Mouse (Mus musculus) stomach, embryonic 16.5 days (tissue): ENCODE measurements around the gene Mael. TPM values are rescaled to one million over a fixed set of nuclear protein-coding genes. Genes with fewer than 3 reads are reported as not detected.

Experiments used
- ATAC-seq: fragments of 200-750 bp; cut with Nextera tagmentation; 2 replicates; pipeline ENCODE4 v1.8.0; 2017; ENCODE audit warnings: moderate number of reproducible peaks, moderate TSS enrichment; ENCODE audit not compliant: insufficient read depth, low FRiP score
- H3K27ac ChIP-seq: fragments of 300-500 bp; sonication (generic); 2 replicates; pipeline ENCODE4 v1.5.1; 2014; ENCODE audit warnings: low read length
- H3K27me3 ChIP-seq: fragments of 300-500 bp; sonication (generic); 2 replicates; pipeline ENCODE4 v1.6.1; 2014; ENCODE audit warnings: low read length, control low read depth, mixed read lengths; ENCODE audit not compliant: control insufficient read depth, insufficient read depth
- H3K36me3 ChIP-seq: fragments of 300-500 bp; sonication (generic); 2 replicates; pipeline ENCODE4 v1.6.1; 2014; ENCODE audit warnings: low read length; ENCODE audit not compliant: control insufficient read depth, insufficient read depth
- H3K4me1 ChIP-seq: fragments of 300-500 bp; sonication (generic); 2 replicates; pipeline ENCODE4 v1.6.1; 2014; ENCODE audit warnings: low read length, control low read depth, mixed read lengths; ENCODE audit not compliant: control insufficient read depth, insufficient read depth
- H3K4me2 ChIP-seq: fragments of 300-500 bp; sonication (generic); 2 replicates; pipeline ENCODE4 v1.6.1; 2014; ENCODE audit warnings: low read depth, low read length, mixed read lengths
- H3K4me3 ChIP-seq: fragments of 300-500 bp; sonication (generic); replicated peaks from 2 replicates; pipeline ENCODE4 v1.5.1; 2014; ENCODE audit warnings: mild to moderate bottlenecking, low read length
- H3K9ac ChIP-seq: fragments of 300-500 bp; sonication (generic); 2 replicates; pipeline ENCODE4 v1.6.1; 2014; ENCODE audit warnings: low read length
- H3K9me3 ChIP-seq: fragments of 300-500 bp; sonication (generic); replicated peaks from 2 replicates; pipeline ENCODE4 v1.6.1; 2016; ENCODE audit warnings: low read length, control low read depth; ENCODE audit not compliant: control insufficient read depth
- WGBS: fragments of 180-500 bp; shearing (Covaris S2); extraction: QIAGEN DNeasy Blood & Tissue Kit; methylation state at CpG from one replicate; pipeline ENCODE4 v1.1.7; 2014; 5-methylcytosine and 5-hydroxymethylcytosine counted together
- polyA plus RNA-seq: library from polyadenylated mRNA; unstranded; fragments of >200 nt; fragmentation: Nextera tagmentation; extraction: Ambion mirVana; gene quantifications from 2 replicates; pipeline ENCODE4 v1.2.1, GENCODE M21; 2015

The Mael gene
- not detected in 2 replicates for polyA plus RNA-seq

GRCm38 (mm10) chr1:166238315-166238969 lies at the start of gene Mael:
Gene Mael, minus strand, starts transcription at chr1:166238747.
- WGBS, result 83% methylated on average over 53 of the region's 53 CpGs
- H3K4me3 ChIP-seq, result no peak within 1 kb of the TSS
- no peaks in the 10 kb centered on the region for H3K9me3 ChIP-seq
- no peak within 1 kb of the TSS for H3K27ac ChIP-seq
- no peaks in the 10 kb centered on the region for H3K27me3 ChIP-seq
- no peaks in the 10 kb centered on the region for H3K36me3 ChIP-seq
- H3K4me1 ChIP-seq, result no peaks in the 10 kb centered on the region
- H3K4me2 ChIP-seq, result no peak within 1 kb of the TSS
- ATAC-seq, result no peak
- H3K9ac ChIP-seq, result no peak within 1 kb of the TSS

DNA sequence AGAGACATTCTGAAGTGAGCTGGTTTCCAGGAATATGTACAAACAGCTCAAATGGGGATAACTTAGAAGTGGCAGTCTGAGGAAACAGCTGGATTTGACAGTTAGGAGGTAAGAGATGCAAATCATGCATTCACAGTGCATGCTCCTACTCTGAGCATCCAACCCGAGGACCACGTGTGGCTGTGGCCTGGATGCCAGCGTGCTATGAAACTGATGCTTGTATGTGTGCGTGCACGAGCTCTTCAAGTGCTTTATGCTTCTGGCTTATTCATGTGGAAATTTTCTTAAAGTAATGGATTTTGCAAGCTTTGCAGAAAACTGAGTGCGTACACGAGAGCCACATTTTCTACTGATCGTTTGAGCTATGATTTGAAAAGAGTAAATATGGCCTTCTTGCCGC lies 47.7 kb upstream of the Mael start:
- ATAC-seq, result no peak
- Histone ChIP-seq H3K4me1 (peaks cover 8% of the 10 kb centered on the region), H3K27ac (no peak overlapping the region), H3K36me3 (no peaks in the 10 kb centered on the region), H3K9ac (no peak overlapping the region), H3K4me2 (no peak overlapping the region), H3K4me3 (no peak overlapping the region), H3K9me3 (no peaks in the 10 kb centered on the region), H3K27me3 (no peaks in the 10 kb centered on the region)
- 77% methylated on average over 9 of the region's 9 CpGs for WGBS

DNA sequence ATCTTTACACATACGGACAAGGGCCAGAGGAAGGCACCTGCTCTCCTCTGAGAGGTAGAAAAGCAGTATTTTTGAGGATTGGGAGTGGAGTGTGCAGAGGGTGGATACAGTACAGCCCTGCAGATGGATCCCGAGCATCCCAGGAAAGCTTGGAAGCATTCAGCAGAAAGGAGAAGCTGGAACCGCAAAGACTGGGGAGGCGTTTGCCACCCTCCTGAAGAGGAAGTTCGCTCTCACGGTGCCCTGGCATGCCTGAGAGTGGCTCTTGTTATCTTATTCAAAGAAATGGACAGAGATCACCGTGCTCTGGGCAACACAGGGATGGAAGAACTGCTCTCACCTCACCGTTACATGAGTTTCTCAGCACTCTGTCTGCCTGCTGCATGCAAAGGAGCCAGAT lies 45.8 kb upstream of the Mael start:
- peaks cover 8% of the 10 kb centered on the region for H3K4me1 ChIP-seq
- H3K27ac ChIP-seq, result no peak overlapping the region
- no peak overlapping the region for H3K9ac ChIP-seq
- H3K27me3 ChIP-seq, result no peaks in the 10 kb centered on the region
- no peak overlapping the region for H3K4me3 ChIP-seq
- no peaks in the 10 kb centered on the region for H3K9me3 ChIP-seq
- WGBS, result 81% methylated on average over 8 of the region's 8 CpGs
- no peaks in the 10 kb centered on the region for H3K36me3 ChIP-seq
- no peak for ATAC-seq
- no peak overlapping the region for H3K4me2 ChIP-seq

DNA sequence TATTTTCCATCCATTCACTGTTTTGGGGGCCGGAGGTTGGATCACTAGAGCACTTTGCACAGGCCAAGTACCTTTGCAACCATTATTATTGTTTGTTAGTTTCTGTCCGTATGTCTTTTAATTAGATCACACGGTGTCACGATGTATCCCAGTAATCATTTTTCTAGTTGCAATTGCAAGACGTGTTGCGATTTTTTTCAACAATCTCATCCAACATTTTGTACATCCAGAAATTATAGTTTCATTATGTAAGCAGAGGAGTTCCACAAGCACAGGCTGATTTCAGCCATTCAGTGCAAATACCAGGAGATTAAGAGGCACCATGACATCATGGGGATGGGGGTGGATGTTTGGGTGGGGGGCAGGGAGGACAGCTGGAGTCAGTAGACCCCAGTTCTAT lies 44.9 kb upstream of the Mael start:
- no peak overlapping the region for H3K4me3 ChIP-seq
- H3K27me3 ChIP-seq, result no peaks in the 10 kb centered on the region
- no peaks in the 10 kb centered on the region for H3K9me3 ChIP-seq
- H3K4me1 ChIP-seq, result peaks cover 8% of the 10 kb centered on the region
- no peak overlapping the region for H3K9ac ChIP-seq
- no peaks in the 10 kb centered on the region for H3K36me3 ChIP-seq
- H3K27ac ChIP-seq, result no peak overlapping the region
- WGBS, result 88% methylated on average over 6 of the region's 6 CpGs
- ATAC-seq, result no peak
- no peak overlapping the region for H3K4me2 ChIP-seq

DNA sequence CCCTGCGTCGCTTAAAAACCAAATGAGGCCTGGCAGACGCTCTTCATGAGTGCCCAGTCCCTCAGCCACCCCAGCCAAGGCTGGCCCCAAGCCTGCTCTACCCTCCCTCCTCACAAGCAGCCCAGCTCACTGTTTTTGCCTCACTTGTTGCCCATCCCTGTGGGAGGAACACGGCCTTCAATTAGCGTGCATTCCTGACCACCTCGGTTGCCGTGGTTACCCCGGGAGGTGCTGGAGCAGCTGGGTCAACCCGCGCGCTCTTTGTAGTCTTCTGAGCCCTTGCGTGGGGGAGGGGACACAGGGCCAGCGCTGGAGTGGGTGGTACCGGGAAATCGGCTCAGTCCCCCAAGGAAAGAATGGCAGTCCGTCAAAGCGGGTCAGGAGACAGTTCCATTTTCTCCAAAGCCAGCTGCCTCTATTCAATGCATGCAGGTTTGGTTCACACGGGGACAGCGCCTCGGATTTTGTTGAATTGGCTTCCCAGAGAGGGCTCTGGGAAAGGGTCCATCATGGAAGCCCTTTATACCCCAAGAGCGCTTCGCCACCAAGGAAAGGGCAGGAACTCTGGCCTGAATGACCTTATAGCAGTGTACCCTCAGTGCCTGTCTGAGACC lies 44.2 kb upstream of the Mael start:
- Histone ChIP-seq H3K4me1 (peaks cover 8% of the 10 kb centered on the region), H3K4me2 (peak overlapping the region; percentile 48), H3K9ac (no peak overlapping the region), H3K27me3 (no peaks in the 10 kb centered on the region), H3K4me3 (peak overlapping the region; percentile 18), H3K9me3 (no peaks in the 10 kb centered on the region), H3K36me3 (no peaks in the 10 kb centered on the region), H3K27ac (no peak overlapping the region)
- 7% methylated on average over 22 of the region's 22 CpGs for WGBS
- ATAC-seq, result peak; percentile 83

DNA sequence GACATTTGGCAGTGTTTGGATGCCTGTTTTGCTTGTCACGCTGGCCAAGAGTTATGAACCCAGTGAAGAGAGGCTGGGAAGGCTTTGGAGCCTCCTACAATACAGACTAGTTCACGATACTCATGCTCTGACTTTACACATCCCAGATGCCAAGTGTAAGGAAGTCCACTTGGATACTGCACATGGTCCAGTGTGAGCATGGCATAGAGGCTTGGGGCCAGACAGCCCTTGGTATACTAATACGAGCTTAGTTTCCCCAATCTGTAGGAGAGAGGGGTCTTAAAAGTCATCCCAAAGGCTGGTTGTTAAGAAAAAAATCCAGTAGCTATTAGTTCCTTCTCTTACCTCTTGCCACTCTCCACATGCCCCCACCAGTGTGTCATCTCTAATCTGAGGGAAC lies 43.3 kb upstream of the Mael start:
- Histone ChIP-seq H3K27me3 (no peaks in the 10 kb centered on the region), H3K27ac (no peak overlapping the region), H3K9me3 (no peaks in the 10 kb centered on the region), H3K4me2 (no peak overlapping the region), H3K36me3 (no peaks in the 10 kb centered on the region), H3K9ac (no peak overlapping the region), H3K4me1 (peaks cover 8% of the 10 kb centered on the region), H3K4me3 (no peak overlapping the region)
- no peak for ATAC-seq
- WGBS, result 68% methylated on average over 3 of the region's 3 CpGs

DNA sequence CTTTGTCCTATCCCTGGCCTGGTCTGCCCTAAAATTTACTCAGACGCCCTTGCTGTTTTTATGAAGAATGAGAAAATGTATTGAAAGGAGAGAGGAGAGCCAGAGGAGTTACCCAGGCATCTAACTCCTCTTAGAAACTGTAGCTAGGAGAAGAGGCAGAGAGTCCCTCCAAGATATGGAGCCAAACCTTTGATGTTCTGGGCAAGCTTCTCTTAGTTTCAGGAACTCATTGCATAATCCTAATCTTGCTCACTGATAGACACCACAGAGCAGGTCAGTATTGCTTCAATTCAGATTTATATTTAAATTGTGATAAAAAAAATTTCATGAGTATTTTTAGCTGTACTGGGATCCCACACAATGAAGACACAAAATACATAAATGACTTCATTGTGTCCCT lies 42.7 kb upstream of the Mael start:
- no peak overlapping the region for H3K4me2 ChIP-seq
- 64% methylated on average over 1 of the region's 1 CpGs for WGBS
- no peak overlapping the region for H3K27ac ChIP-seq
- H3K36me3 ChIP-seq, result no peaks in the 10 kb centered on the region
- peaks cover 8% of the 10 kb centered on the region for H3K4me1 ChIP-seq
- H3K4me3 ChIP-seq, result no peak overlapping the region
- ATAC-seq, result no peak
- no peaks in the 10 kb centered on the region for H3K9me3 ChIP-seq
- H3K9ac ChIP-seq, result no peak overlapping the region
- no peaks in the 10 kb centered on the region for H3K27me3 ChIP-seq

DNA sequence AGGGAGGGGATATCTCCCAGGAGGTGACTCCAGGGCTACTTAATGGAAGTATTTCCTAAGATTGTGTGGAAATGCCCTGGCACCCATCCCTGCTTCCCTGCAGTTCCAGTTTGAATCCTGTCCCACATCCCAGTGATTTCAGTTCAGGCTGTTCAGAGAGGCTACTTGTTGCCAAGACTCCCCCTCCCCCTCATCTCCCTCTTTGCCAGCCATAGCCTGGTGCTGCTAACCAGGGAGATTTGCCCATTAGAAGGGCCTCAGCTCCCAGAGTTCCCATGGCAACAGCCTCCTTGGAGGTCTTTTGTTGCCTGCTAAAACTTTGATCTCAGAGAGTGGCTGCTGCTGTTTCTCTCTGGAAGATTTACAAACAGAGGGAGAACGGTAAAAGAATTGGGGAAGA lies 42.0 kb upstream of the Mael start:
- WGBS, result 6% methylated on average over 1 of the region's 1 CpGs
- H3K4me3 ChIP-seq, result no peak overlapping the region
- no peak overlapping the region for H3K4me2 ChIP-seq
- ATAC-seq, result no peak
- H3K9me3 ChIP-seq, result no peaks in the 10 kb centered on the region
- no peaks in the 10 kb centered on the region for H3K27me3 ChIP-seq
- no peak overlapping the region for H3K27ac ChIP-seq
- peaks cover 8% of the 10 kb centered on the region for H3K4me1 ChIP-seq
- H3K9ac ChIP-seq, result no peak overlapping the region
- no peaks in the 10 kb centered on the region for H3K36me3 ChIP-seq

DNA sequence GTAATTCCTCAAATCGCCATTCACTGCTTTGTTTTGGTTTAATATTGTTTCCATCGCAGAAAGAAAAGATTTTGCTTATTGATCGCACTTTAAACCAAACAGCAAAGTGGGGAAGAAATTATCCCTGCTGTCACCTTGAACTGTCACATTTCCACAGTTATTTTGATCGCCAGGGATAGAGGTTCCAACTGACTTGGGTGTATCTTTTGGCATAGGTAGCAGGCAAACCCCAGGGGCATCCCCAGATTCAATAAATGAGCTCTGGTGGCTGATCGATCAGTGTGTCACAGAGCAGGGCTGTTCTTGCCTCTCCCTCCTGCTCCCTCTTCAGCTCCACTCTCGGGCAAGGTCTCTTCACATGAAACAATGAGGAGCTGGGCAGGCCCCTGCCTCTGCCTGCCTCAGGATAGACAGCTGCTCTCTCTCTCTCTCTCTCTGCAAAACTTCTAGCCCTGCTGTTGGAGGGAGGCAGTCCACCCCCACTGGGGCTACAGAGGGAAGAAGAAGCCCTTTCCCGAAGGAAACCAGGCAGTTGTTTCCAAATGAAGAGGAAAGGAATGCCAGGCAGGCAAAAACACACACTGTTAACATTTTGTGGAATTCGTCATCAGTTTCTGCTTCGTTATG lies 41.1 kb upstream of the Mael start:
- no peak overlapping the region for H3K4me2 ChIP-seq
- no peak overlapping the region for H3K27ac ChIP-seq
- H3K9ac ChIP-seq, result no peak overlapping the region
- H3K36me3 ChIP-seq, result no peaks in the 10 kb centered on the region
- ATAC-seq, result no peak
- no peak overlapping the region for H3K4me3 ChIP-seq
- WGBS, result 45% methylated on average over 9 of the region's 9 CpGs
- H3K27me3 ChIP-seq, result no peaks in the 10 kb centered on the region
- no peaks in the 10 kb centered on the region for H3K9me3 ChIP-seq
- H3K4me1 ChIP-seq, result peaks cover 8% of the 10 kb centered on the region
